Mouse (Mus musculus): ENCODE data around the gene Hspa12b. TPM values are rescaled to one million over a fixed set of nuclear protein-coding genes. Genes with fewer than 3 reads are reported as not detected.

Hspa12b gene
- polyA plus RNA-seq, 1 experiment from 2014 or later = 4.6 TPM

DNA sequence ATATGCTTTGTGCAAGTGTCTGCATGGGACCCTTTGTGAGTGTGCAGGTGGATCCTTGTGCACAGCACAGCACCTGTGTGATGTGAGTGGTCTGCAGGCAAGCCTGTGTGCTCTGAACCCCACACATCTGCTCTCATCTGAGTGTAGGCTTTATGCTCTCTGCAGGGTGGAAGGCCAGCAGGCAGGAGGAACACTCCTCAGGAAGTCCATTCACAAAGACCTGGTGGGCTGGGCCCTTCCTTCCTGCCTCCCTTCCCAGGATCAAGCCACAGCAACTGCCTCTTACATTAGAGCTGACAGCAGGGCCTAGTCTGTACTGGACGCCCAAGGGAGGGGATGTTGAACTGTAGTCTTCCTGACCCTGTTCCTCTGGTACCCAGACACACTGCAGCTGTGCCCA, 7.3 kb downstream of the Hspa12b start:
- ATAC-seq (ENCODE audit: low FRiP score) (no peak), DNase-seq (ENCODE audit: low spot score) (no peak)
- H3K4me2 ChIP-seq (replicated peaks; ENCODE audit: low read depth, low read length) = no peak overlapping the region
- H3K9ac ChIP-seq (ENCODE audit: low read depth, low read length) = no peak overlapping the region
- H3K9me3 ChIP-seq (ENCODE audit: control insufficient read depth, low read length) = no peaks in the 10 kb centered on the region
- no peak overlapping the region for H3K27ac ChIP-seq (ENCODE audit: low read depth, low read length)
- WGBS = 40% methylated on average over 1 of the region's 1 CpGs
- H3K4me1 ChIP-seq (replicated peaks; ENCODE audit: control insufficient read depth, insufficient read depth, low read length) = no peaks in the 10 kb centered on the region
- no peaks in the 10 kb centered on the region for H3K27me3 ChIP-seq (ENCODE audit: control insufficient read depth, insufficient read depth, low read length)
- no peaks in the 10 kb centered on the region for H3K36me3 ChIP-seq (ENCODE audit: control insufficient read depth, insufficient read depth, low read length)
- H3K4me3 ChIP-seq (ENCODE audit: low read depth, low read length) = no peak overlapping the region

DNA sequence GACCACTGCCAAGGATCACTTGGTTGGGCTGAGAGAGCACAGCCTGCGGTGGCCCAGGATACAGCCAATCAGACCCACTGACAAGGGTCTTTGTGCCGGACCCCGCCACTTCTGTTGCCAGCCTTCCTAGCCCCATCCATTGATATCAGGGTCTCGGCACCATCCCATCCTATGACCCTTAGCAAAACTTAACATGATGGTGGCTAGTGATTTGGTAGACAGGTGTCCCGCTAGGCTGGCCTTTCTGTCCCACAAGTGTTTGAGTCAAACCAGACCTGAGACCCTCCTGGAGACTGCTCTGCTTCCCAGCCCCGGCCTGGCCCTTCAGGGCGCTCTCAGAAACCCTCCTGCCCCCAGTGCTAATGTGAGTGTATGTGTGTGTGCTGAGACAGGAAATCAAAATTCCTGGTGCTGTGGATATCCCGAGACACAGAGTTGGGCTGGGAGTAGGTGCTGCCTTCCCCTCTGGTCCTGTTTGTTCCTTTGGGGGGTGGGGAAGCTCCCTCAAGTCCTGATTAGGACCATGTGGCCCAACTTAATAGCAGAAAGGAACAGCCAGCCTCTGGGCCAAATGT, 7.8 kb downstream of the Hspa12b start:
- Histone ChIP-seq H3K4me1 (replicated peaks; ENCODE audit: control insufficient read depth, insufficient read depth, low read length) (no peaks in the 10 kb centered on the region), H3K9me3 (ENCODE audit: control insufficient read depth, low read length) (no peaks in the 10 kb centered on the region), H3K4me2 (replicated peaks; ENCODE audit: low read depth, low read length) (no peak overlapping the region), H3K27me3 (ENCODE audit: control insufficient read depth, insufficient read depth, low read length) (no peaks in the 10 kb centered on the region), H3K36me3 (ENCODE audit: control insufficient read depth, insufficient read depth, low read length) (no peaks in the 10 kb centered on the region), H3K9ac (ENCODE audit: low read depth, low read length) (no peak overlapping the region), H3K4me3 (ENCODE audit: low read depth, low read length) (no peak overlapping the region), H3K27ac (ENCODE audit: low read depth, low read length) (no peak overlapping the region)
- no peak for DNase-seq (ENCODE audit: low spot score)
- WGBS = 84% methylated on average over 8 of the region's 8 CpGs
- ATAC-seq (ENCODE audit: low FRiP score) = no peak

- no peaks in the 10 kb centered on the region for H3K36me3 ChIP-seq (ENCODE audit: control insufficient read depth, insufficient read depth, low read length)
- no peak overlapping the region for H3K4me3 ChIP-seq (ENCODE audit: low read depth, low read length)
- DNase-seq (ENCODE audit: low spot score) (no peak), ATAC-seq (ENCODE audit: low FRiP score) (no peak)
- H3K9me3 ChIP-seq (ENCODE audit: control insufficient read depth, low read length) = no peaks in the 10 kb centered on the region
- WGBS = 73% methylated on average over 11 of the region's 11 CpGs
- no peaks in the 10 kb centered on the region for H3K27me3 ChIP-seq (ENCODE audit: control insufficient read depth, insufficient read depth, low read length)
- H3K4me1 ChIP-seq (replicated peaks; ENCODE audit: control insufficient read depth, insufficient read depth, low read length) = no peaks in the 10 kb centered on the region
- H3K27ac ChIP-seq (ENCODE audit: low read depth, low read length) = no peak overlapping the region
- no peak overlapping the region for H3K9ac ChIP-seq (ENCODE audit: low read depth, low read length)
- no peak overlapping the region for H3K4me2 ChIP-seq (replicated peaks; ENCODE audit: low read depth, low read length)
Measured at GRCm38 (mm10) chr2:131135521-131136139, 8.6 kb downstream of the Hspa12b start.

DNA sequence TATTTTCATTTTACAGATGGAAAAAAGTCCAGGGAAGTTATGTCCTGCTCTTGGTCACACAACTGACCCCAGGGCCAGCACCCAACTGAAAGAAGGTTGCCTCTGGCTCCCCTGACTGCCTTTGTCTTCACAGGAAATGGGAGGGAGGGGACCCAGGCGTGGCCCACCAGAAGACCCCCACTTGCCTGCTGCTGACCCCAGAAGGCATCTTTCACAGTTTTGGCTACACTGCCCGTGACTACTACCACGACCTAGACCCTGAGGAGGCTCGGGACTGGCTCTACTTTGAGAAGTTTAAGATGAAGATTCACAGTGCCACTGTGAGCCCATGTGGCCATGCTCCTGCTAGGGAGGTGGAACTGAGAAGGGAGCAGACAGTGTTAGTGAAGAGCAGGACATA, 11.2 kb downstream of the Hspa12b start:
- H3K36me3 ChIP-seq (ENCODE audit: control insufficient read depth, insufficient read depth, low read length) = no peaks in the 10 kb centered on the region
- 81% methylated on average over 4 of the region's 4 CpGs for WGBS
- no peak overlapping the region for H3K9ac ChIP-seq (ENCODE audit: low read depth, low read length)
- no peaks in the 10 kb centered on the region for H3K9me3 ChIP-seq (ENCODE audit: control insufficient read depth, low read length)
- no peak for ATAC-seq (ENCODE audit: low FRiP score)
- no peak for DNase-seq (ENCODE audit: low spot score)
- no peaks in the 10 kb centered on the region for H3K27me3 ChIP-seq (ENCODE audit: control insufficient read depth, insufficient read depth, low read length)
- no peak overlapping the region for H3K4me3 ChIP-seq (ENCODE audit: low read depth, low read length)
- no peaks in the 10 kb centered on the region; the same call in 1 of the 2 replicates for H3K4me1 ChIP-seq (replicated peaks; ENCODE audit: control insufficient read depth, insufficient read depth, low read length)
- H3K4me2 ChIP-seq (replicated peaks; ENCODE audit: low read depth, low read length) = no peak overlapping the region
- no peak overlapping the region for H3K27ac ChIP-seq (ENCODE audit: low read depth, low read length)

DNA sequence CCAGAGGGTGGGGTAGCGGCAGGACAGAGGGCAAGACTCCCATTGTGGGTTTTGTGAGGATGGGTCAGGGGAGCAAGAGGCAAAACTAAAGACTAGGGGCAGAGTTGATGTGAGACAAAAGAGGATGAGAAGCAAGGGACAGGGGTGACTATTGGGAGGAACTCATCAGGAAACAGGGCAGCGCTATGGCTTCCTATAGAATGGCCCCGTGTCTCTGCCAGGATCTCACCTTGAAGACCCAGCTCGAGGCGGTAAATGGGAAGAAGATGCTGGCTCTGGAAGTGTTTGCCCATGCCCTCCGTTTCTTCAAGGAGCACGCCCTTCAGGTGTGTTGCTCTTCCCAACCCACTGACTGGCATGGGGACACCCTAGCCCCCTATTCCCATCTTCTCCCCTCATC, 11.7 kb downstream of the Hspa12b start:
- no peak overlapping the region for H3K4me2 ChIP-seq (replicated peaks; ENCODE audit: low read depth, low read length)
- no peaks in the 10 kb centered on the region for H3K36me3 ChIP-seq (ENCODE audit: control insufficient read depth, insufficient read depth, low read length)
- H3K9ac ChIP-seq (ENCODE audit: low read depth, low read length) = no peak overlapping the region
- ATAC-seq (ENCODE audit: low FRiP score) (no peak), DNase-seq (ENCODE audit: low spot score) (no peak)
- no peaks in the 10 kb centered on the region for H3K27me3 ChIP-seq (ENCODE audit: control insufficient read depth, insufficient read depth, low read length)
- WGBS = 74% methylated on average over 7 of the region's 7 CpGs
- H3K4me1 ChIP-seq (replicated peaks; ENCODE audit: control insufficient read depth, insufficient read depth, low read length) = no peaks in the 10 kb centered on the region; the same call in 1 of the 2 replicates
- no peak overlapping the region for H3K4me3 ChIP-seq (ENCODE audit: low read depth, low read length)
- no peak overlapping the region for H3K27ac ChIP-seq (ENCODE audit: low read depth, low read length)
- no peaks in the 10 kb centered on the region for H3K9me3 ChIP-seq (ENCODE audit: control insufficient read depth, low read length)

- no peak overlapping the region for H3K27ac ChIP-seq (ENCODE audit: low read depth, low read length)
Measured at GRCm38 (mm10) chr2:131139287-131139686, 12.2 kb downstream of the Hspa12b start.

DNA sequence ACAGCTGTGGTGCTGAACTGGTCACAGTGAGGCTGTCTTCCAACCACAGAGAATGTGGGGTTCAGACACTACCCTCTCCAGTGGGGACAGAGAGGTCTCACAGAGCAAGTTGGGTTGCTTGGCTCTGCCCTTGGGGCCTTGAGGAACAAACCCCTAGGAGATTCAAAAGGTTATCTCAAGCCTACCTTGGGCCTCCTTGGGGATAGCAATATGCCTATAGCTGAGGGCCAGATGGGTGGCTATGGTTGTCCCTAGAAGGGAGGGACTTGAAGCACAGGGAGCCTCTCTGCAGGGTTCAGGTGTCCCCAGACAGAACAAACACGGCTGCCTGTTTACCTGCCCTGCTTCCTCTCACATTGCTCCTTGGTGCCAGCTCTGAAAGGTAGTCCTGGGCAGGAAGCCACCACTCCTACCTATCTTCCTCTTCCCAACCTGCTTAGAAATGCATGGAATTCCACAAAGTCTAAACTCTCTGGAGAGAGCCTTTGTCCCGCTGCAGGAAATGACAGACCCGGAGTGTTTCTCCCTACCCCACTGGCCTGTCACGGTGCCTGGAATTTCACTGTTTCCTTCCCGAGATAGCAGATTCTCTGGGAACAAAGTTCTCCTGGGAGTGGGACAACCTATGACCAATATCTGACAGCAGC, 12.9 kb downstream of the Hspa12b start:
- WGBS = 67% methylated on average over 5 of the region's 5 CpGs
- Histone ChIP-seq H3K9me3 (ENCODE audit: control insufficient read depth, low read length) (no peaks in the 10 kb centered on the region), H3K36me3 (ENCODE audit: control insufficient read depth, insufficient read depth, low read length) (peaks cover 6% of the 10 kb centered on the region), H3K27me3 (ENCODE audit: control insufficient read depth, insufficient read depth, low read length) (no peaks in the 10 kb centered on the region), H3K4me2 (replicated peaks; ENCODE audit: low read depth, low read length) (no peak overlapping the region), H3K9ac (ENCODE audit: low read depth, low read length) (no peak overlapping the region), H3K4me1 (replicated peaks; ENCODE audit: control insufficient read depth, insufficient read depth, low read length) (no peaks in the 10 kb centered on the region; the same call in 1 of the 2 replicates), H3K27ac (ENCODE audit: low read depth, low read length) (no peak overlapping the region), H3K4me3 (ENCODE audit: low read depth, low read length) (no peak overlapping the region)
- no peak for DNase-seq (ENCODE audit: low spot score)
- no peak for ATAC-seq (ENCODE audit: low FRiP score)

More at GRCm38 (mm10) chr2:131139287-131139686, 12.2 kb downstream of the Hspa12b start:
- no peaks in the 10 kb centered on the region; the same call in 1 of the 2 replicates for H3K4me1 ChIP-seq (replicated peaks; ENCODE audit: control insufficient read depth, insufficient read depth, low read length)
- no peak for ATAC-seq (ENCODE audit: low FRiP score)
- WGBS = 88% methylated on average over 5 of the region's 5 CpGs
- no peaks in the 10 kb centered on the region for H3K27me3 ChIP-seq (ENCODE audit: control insufficient read depth, insufficient read depth, low read length)
- no peak overlapping the region for H3K4me3 ChIP-seq (ENCODE audit: low read depth, low read length)
- no peak overlapping the region for H3K4me2 ChIP-seq (replicated peaks; ENCODE audit: low read depth, low read length)
- no peaks in the 10 kb centered on the region; the same call in 1 of the 2 replicates for H3K36me3 ChIP-seq (ENCODE audit: control insufficient read depth, insufficient read depth, low read length)
- DNase-seq (ENCODE audit: low spot score) = no peak
- H3K9me3 ChIP-seq (ENCODE audit: control insufficient read depth, low read length) = no peaks in the 10 kb centered on the region
- H3K9ac ChIP-seq (ENCODE audit: low read depth, low read length) = no peak overlapping the region

GRCm38 (mm10) chr2:131140533-131140905, 13.4 kb downstream of the Hspa12b start:
- Histone ChIP-seq H3K27me3 (ENCODE audit: control insufficient read depth, insufficient read depth, low read length) (no peaks in the 10 kb centered on the region), H3K9me3 (ENCODE audit: control insufficient read depth, low read length) (no peaks in the 10 kb centered on the region), H3K9ac (ENCODE audit: low read depth, low read length) (no peak overlapping the region), H3K27ac (ENCODE audit: low read depth, low read length) (no peak overlapping the region), H3K36me3 (ENCODE audit: control insufficient read depth, insufficient read depth, low read length) (peaks cover 6% of the 10 kb centered on the region), H3K4me1 (replicated peaks; ENCODE audit: control insufficient read depth, insufficient read depth, low read length) (no peaks in the 10 kb centered on the region; the same call in 1 of the 2 replicates), H3K4me3 (ENCODE audit: low read depth, low read length) (no peak overlapping the region), H3K4me2 (replicated peaks; ENCODE audit: low read depth, low read length) (no peak overlapping the region)
- 82% methylated on average over 5 of the region's 5 CpGs for WGBS
- ATAC-seq (ENCODE audit: low FRiP score) = no peak
- no peak for DNase-seq (ENCODE audit: low spot score)

Measured in hindbrain, embryonic 11.5 days (tissue).